Mouse (Mus musculus): ENCODE data around the gene Duxbl2. TPM values are rescaled to one million over a fixed set of nuclear protein-coding genes. Genes with fewer than 3 reads are reported as not detected.
"Not testable (repeated sequence)": the region's sequence is repeated elsewhere in the genome, so short reads cannot be mapped to it uniquely, and the experiment has no call there.

Gene Duxbl2
- polyA plus RNA-seq (2016; fragmentation: Nextera tagmentation; extraction: Ambion mirVana): 5.3 TPM in 1 of 2 replicates, not detected in the other

DNA sequence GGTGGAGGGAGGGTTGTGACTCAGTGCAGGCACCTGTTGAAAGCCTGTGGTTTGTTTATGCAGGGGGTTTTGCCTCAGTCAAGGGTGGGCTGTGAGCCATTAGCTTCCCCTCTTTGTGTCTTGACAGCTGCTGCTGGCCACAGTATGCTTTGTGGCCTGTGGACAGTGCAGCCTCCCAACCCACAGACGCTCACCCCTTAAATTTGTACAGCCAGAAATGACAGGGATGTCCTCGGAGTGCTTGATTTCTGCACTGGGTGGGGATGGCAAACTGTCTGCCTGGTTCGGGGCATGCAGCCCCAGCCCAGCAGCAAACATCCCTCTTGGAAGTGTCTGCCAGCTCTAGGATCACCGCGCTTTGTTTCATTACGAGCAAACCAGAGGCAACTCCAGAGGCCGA lies at the start of gene Duxbl2:
Gene Duxbl2, plus strand, starts transcription at position 200 of the 400 bp plus-strand sequence.
- not testable (repeated sequence) for H3K4me2 ChIP-seq (replicated peaks); H3K9me3 ChIP-seq (replicated peaks); H3K27me3 ChIP-seq; H3K27ac ChIP-seq; H3K4me1 ChIP-seq; H3K36me3 ChIP-seq; H3K9ac ChIP-seq; ATAC-seq (ENCODE audit: low FRiP score); H3K4me3 ChIP-seq
- WGBS: no CpG with 5 or more reads among the region's 7 CpGs

- not testable (repeated sequence) for H3K4me1 ChIP-seq; H3K4me2 ChIP-seq (replicated peaks); H3K27me3 ChIP-seq; H3K27ac ChIP-seq; H3K4me3 ChIP-seq; H3K9me3 ChIP-seq (replicated peaks); H3K36me3 ChIP-seq; H3K9ac ChIP-seq; ATAC-seq (ENCODE audit: low FRiP score)
- no CpG with 5 or more reads among the region's 5 CpGs for WGBS
These were observed 41.3 kb upstream of the Duxbl2 start for GRCm38 (mm10) chr14:26076620-26077390.

GRCm38 (mm10) chr14:26081216-26081615 lies 36.9 kb upstream of the Duxbl2 start, which contains the start of gene Cphx2:
Gene Cphx2 (plus strand): TSS chr14:26081516.
- H3K27me3 ChIP-seq; H3K9me3 ChIP-seq (replicated peaks); ATAC-seq (ENCODE audit: low FRiP score); H3K4me3 ChIP-seq; H3K4me2 ChIP-seq (replicated peaks); H3K9ac ChIP-seq; H3K27ac ChIP-seq; H3K36me3 ChIP-seq; H3K4me1 ChIP-seq: not testable (repeated sequence)
- no CpG with 5 or more reads among the region's 6 CpGs for WGBS

DNA sequence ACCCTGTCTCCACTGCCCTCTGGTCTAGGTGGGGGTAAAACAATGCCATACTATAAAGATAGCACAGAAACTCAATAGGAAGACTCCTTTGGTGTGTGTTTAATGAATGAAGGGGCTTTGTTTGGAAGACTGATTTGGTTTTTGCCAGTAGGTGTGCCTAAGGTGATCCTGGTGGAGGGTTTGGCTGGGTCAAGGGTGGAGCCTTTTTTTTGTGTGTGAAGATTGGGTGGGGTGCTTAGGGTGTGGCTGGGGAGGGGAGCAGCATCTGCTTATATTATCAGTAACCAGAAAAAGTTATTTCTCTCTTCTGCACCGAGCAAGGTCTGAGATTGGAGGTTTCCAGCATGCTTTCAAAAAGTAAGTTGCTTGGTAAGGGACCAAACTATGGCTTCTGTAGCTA lies 36.2 kb upstream of the Duxbl2 start, which contains the start of gene Cphx3:
Gene Cphx3, plus strand, starts transcription at position 301 of the 400 bp plus-strand sequence.
- not testable (repeated sequence) for H3K27ac ChIP-seq; H3K36me3 ChIP-seq; H3K27me3 ChIP-seq; H3K9ac ChIP-seq; H3K9me3 ChIP-seq (replicated peaks); H3K4me2 ChIP-seq (replicated peaks); ATAC-seq (ENCODE audit: low FRiP score); H3K4me3 ChIP-seq; H3K4me1 ChIP-seq
- WGBS: no CpG with 5 or more reads among the region's 1 CpGs

DNA sequence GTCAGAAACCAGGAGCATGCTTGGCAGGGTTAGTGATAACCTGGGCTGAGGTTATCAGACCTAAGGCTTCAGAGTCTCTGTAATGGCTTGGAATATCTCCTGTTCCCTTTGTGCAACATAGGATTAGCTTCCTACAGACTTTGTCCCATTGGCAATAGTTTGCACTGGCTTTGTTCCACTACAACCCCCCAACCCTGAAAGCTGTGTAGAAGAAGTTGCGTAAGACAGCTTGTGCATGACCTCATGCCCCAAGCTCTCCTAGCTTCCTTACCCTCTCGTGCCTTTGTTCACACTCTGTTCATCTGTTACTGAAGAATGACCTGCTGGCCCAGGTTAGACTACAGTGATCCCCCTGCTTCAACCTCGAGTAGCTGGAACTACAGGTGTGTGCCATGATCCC lies 20.5 kb upstream of the Duxbl2 start:
- WGBS: no CpG with 5 or more reads among the region's 3 CpGs
- not testable (repeated sequence) for H3K4me2 ChIP-seq (replicated peaks); H3K9ac ChIP-seq; H3K4me1 ChIP-seq; H3K4me3 ChIP-seq; H3K36me3 ChIP-seq; H3K9me3 ChIP-seq (replicated peaks); H3K27me3 ChIP-seq; H3K27ac ChIP-seq; ATAC-seq (ENCODE audit: low FRiP score)

DNA sequence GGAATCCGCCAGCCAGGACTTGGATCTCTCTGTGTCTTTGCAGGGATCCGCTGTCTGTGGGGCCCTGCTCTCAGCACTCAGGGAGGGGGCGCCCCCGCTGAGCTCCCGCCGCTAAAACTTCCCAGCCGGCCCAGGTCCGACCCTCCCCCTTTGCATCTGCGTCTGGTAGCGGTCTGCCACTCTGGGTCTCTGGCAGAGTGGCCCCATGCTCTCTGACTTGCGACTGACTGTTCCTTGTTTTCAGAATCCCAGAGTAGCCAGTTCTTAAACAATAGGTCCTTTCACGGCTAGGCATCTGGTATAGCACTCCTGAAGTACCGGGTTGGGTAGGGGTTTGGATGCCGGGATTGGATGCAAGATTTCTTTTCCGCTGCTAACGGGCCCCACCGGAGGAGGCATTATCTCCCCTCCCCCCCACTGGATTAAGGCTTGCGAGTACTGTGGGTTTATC lies 426 bp downstream of the Duxbl2 start:
- not testable (repeated sequence) for H3K27me3 ChIP-seq; H3K4me3 ChIP-seq; H3K9ac ChIP-seq; H3K36me3 ChIP-seq; H3K9me3 ChIP-seq (replicated peaks); H3K27ac ChIP-seq; H3K4me1 ChIP-seq; H3K4me2 ChIP-seq (replicated peaks)
- peak; percentile 85 for ATAC-seq (ENCODE audit: low FRiP score)
- no CpG with 5 or more reads among the region's 18 CpGs for WGBS

DNA sequence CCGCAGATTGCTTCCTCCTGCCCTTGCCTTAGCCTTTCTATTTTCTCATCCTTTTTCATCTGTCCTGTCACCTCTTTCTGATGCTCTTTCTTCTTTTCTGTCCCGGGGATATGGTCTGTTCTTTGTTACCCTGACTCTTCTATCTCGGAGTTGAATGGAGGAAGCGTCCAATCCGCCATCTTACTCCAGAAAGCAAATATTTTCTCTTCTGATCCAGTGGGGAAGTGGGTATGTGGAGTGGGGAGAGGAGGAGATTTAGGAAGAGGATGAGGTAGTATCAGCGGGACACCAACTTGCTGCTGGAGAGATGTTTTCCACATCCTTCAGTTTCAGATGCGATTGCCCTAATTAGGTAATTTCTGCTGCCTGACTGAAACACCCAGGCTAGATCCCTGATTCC lies 946 bp downstream of the Duxbl2 start:
- H3K27me3 ChIP-seq; H3K9me3 ChIP-seq (replicated peaks); H3K4me2 ChIP-seq (replicated peaks); H3K36me3 ChIP-seq; H3K27ac ChIP-seq; H3K9ac ChIP-seq; ATAC-seq (ENCODE audit: low FRiP score); H3K4me1 ChIP-seq; H3K4me3 ChIP-seq: not testable (repeated sequence)
- WGBS: no CpG with 5 or more reads among the region's 7 CpGs

DNA sequence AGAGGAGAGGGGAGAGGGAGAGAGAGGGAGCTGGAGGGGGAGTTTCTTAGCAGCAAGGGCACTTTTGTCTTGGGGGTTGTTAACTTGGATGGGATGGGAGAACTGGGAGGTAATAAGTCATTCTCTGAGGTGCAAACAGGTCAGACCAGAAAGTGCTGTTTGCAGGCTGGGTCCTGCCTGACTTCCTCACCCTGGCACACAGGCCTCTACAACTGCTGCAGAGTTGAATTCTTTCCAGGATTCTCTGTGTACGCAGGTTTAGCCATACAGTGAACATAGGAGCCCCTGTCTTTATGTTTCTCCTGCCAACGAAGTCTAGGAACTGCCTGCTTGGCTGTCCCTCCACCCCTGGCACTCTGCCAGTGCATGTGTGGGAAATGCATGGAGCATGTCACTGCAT lies 28.9 kb downstream of the Duxbl2 start:
- H3K9me3 ChIP-seq (replicated peaks); H3K4me2 ChIP-seq (replicated peaks); H3K36me3 ChIP-seq; H3K27ac ChIP-seq; H3K4me1 ChIP-seq; H3K9ac ChIP-seq; ATAC-seq (ENCODE audit: low FRiP score); H3K27me3 ChIP-seq; H3K4me3 ChIP-seq: not testable (repeated sequence)
- whole genome bisulfite sequencing: no CpG with 5 or more reads among the region's 2 CpGs

- H3K27me3 ChIP-seq; H3K4me2 ChIP-seq (replicated peaks); H3K27ac ChIP-seq; H3K9me3 ChIP-seq (replicated peaks); ATAC-seq (ENCODE audit: low FRiP score); H3K9ac ChIP-seq; H3K4me1 ChIP-seq; H3K4me3 ChIP-seq; H3K36me3 ChIP-seq: not testable (repeated sequence)
- WGBS: no CpG with 5 or more reads among the region's 7 CpGs
These were observed 37.9 kb downstream of the Duxbl2 start for GRCm38 (mm10) chr14:26156032-26156431.

- H3K36me3 ChIP-seq; H3K9ac ChIP-seq; H3K4me2 ChIP-seq (replicated peaks); H3K27ac ChIP-seq; H3K27me3 ChIP-seq; H3K9me3 ChIP-seq (replicated peaks); H3K4me3 ChIP-seq; ATAC-seq (ENCODE audit: low FRiP score); H3K4me1 ChIP-seq: not testable (repeated sequence)
- WGBS: no CpG with 5 or more reads among the region's 9 CpGs
These were observed 43.0 kb downstream of the Duxbl2 start for GRCm38 (mm10) chr14:26161156-26161555.

- not testable (repeated sequence) for H3K27me3 ChIP-seq; H3K4me1 ChIP-seq; H3K4me3 ChIP-seq; H3K36me3 ChIP-seq; H3K4me2 ChIP-seq (replicated peaks); H3K9me3 ChIP-seq (replicated peaks); H3K27ac ChIP-seq; ATAC-seq (ENCODE audit: low FRiP score); H3K9ac ChIP-seq
- no CpG with 5 or more reads among the region's 5 CpGs for WGBS
These were observed 44.3 kb downstream of the Duxbl2 start for GRCm38 (mm10) chr14:26162423-26162822.

GRCm38 (mm10) chr14:26165266-26165665 lies 47.1 kb downstream of the Duxbl2 start:
- H3K27me3 ChIP-seq; ATAC-seq (ENCODE audit: low FRiP score); H3K4me2 ChIP-seq (replicated peaks); H3K4me3 ChIP-seq; H3K9ac ChIP-seq; H3K36me3 ChIP-seq; H3K9me3 ChIP-seq (replicated peaks); H3K27ac ChIP-seq; H3K4me1 ChIP-seq: not testable (repeated sequence)
- no CpG with 5 or more reads among the region's 12 CpGs for WGBS

DNA sequence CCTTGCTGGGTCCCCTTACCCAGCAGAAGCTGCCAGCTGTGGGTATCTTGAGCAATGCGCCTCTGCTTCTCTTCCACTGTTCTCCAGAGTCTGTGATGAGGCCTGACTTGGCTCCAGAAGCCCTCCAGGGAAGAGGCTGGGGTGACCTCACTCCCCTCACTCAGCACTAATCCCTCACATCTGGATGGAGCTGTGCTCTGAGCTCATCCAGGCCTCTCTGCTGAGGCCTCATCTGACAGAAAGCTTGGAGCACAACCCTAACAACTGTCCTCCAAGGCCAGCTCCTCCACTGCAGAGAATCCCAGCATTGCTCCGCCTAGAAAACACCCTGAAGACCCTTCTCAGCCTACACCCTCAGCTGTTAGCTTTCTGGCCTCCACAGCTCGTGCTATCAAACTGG lies 55.8 kb downstream of the Duxbl2 start:
- not testable (repeated sequence) for H3K9me3 ChIP-seq (replicated peaks); H3K27me3 ChIP-seq; H3K4me1 ChIP-seq; H3K4me2 ChIP-seq (replicated peaks); H3K4me3 ChIP-seq; H3K9ac ChIP-seq; H3K36me3 ChIP-seq; ATAC-seq (ENCODE audit: low FRiP score); H3K27ac ChIP-seq
- no CpG with 5 or more reads among the region's 3 CpGs for WGBS

All from hindbrain, embryonic 12.5 days (tissue).